Mouse (Mus musculus) lung, adult 2 months (tissue): ENCODE measurements at regions not wholly inside any gene's neighbourhood (a gene's known extent, or its start where the extent isn't known, plus 50 kb on each side); places are given as distances from the start of the nearest gene placed in this dataset.

ENCODE experiments used
- CTCF ChIP-seq: fragments of 200-500 bp; IDR thresholded peaks from 2 replicates; pipeline ENCODE4 v1.5.1; 2011; ENCODE audit warnings: mild to moderate bottlenecking, low read length, control low read depth; ENCODE audit not compliant: insufficient read depth
- POLR2A ChIP-seq: fragments of 200-500 bp; IDR thresholded peaks from 2 replicates; pipeline ENCODE4 v1.6.1; 2011; ENCODE audit warnings: low read depth, mild to moderate bottlenecking, control low read depth, low read length, borderline replicate concordance; ENCODE audit errors: extremely low read depth

DNA sequence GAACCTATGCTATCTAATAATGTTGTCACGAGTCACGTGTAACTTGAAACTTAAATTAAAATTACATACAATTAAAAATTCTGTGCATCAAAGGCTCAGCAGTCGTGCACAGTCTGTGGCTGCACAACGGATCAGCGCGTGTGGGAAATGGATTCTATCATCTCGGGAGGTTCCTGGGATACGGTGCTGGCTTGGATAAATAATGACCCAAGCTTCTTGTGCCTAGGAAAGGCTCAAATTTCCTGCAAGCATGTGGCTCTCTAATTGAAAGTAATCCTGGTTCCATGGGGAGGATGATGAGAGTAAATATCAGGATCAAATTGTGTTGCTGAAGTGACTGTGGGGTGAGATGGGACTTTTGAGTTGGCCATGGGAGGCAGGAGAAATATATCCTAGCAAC, 792.2 kb downstream of the Robo1 start:
- TF ChIP-seq CTCF (no peak), POLR2A (no peak)
